In genomic region chr14:55113351-55113974, GRCm38 (mm10) we compare ENCODE assay signal across 10 mouse cellular contexts. TPM values are rescaled to one million over a fixed set of nuclear protein-coding genes. Genes with fewer than 3 reads are reported as not detected.
DNase-seq lines count a peak whose midpoint lies in the region; ATAC-seq lines count a peak whose summit lies in the region.
"Had no signal": no experiment of that assay in that cellular context is flagged by ENCODE, and none has a peak within 500 bp of the region (broad histone marks: within the 10 kb centered on the region; RNA-seq: fewer than 3 reads in every experiment).

No protein-coding gene starts in this region.

- WGBS in heart, embryonic 15.5 days: 58% methylated on average over 51 of the region's 51 CpGs
- 86% methylated on average over 36 of the region's 51 CpGs for WGBS in embryonic facial prominence, embryonic 14.5 days
- 70% methylated on average over 51 of the region's 51 CpGs for WGBS in midbrain, embryonic 10.5 days

- ATAC-seq in heart, embryonic 15.5 days (replicated peaks; ENCODE audit: insufficient number of reproducible peaks, insufficient read depth, low FRiP score, low read depth): no peak
- ATAC-seq in embryonic facial prominence, embryonic 14.5 days (ENCODE audit: low read depth): no peak

- 0 out of 2 replicates have a peak overlapping the region, but pooled peaks have one; percentile 8 for H3K4me3 ChIP-seq in heart, embryonic 15.5 days
- H3K4me3 ChIP-seq in embryonic facial prominence, embryonic 14.5 days (ENCODE audit: low read depth, low read length): no peak overlapping the region
- peak overlapping the region; percentile 81; the same call in 1 of the 2 replicates for H3K4me3 ChIP-seq in midbrain, embryonic 10.5 days

- peak overlapping the region; percentile 27; the same call in 1 of the 2 replicates for H3K4me2 ChIP-seq in heart, embryonic 15.5 days
- peak overlapping the region; percentile 97; the same call in 1 of the 2 replicates for H3K4me2 ChIP-seq in embryonic facial prominence, embryonic 14.5 days (ENCODE audit: low read depth, low read length)

- peaks cover 91% of the 10 kb centered on the region for H3K27me3 ChIP-seq in heart, embryonic 15.5 days
- H3K27me3 ChIP-seq in embryonic facial prominence, embryonic 14.5 days (replicated peaks; ENCODE audit: control insufficient read depth, insufficient read depth, low read length): peaks cover 35% of the 10 kb centered on the region
- peaks cover 96% of the 10 kb centered on the region for H3K27me3 ChIP-seq in midbrain, embryonic 10.5 days (ENCODE audit: low read depth, poor library complexity, severe bottlenecking)

- intact Hi-C loops in heart, postnatal 10 days (cut with DNase I): no loop called here

- no peak overlapping the region for H3K27ac ChIP-seq in heart, embryonic 15.5 days
- no peak overlapping the region for H3K27ac ChIP-seq in embryonic facial prominence, embryonic 14.5 days (replicated peaks; ENCODE audit: low read depth, low read length)
- no peak overlapping the region for H3K27ac ChIP-seq in midbrain, embryonic 10.5 days (replicated peaks)

- no peaks in the 10 kb centered on the region for H3K36me3 ChIP-seq in heart, embryonic 15.5 days
- no peaks in the 10 kb centered on the region for H3K36me3 ChIP-seq in embryonic facial prominence, embryonic 14.5 days (ENCODE audit: control insufficient read depth, insufficient read depth, low read length)
- no peaks in the 10 kb centered on the region for H3K36me3 ChIP-seq in midbrain, embryonic 10.5 days

- H3K9me3 ChIP-seq in heart, embryonic 15.5 days (replicated peaks): no peaks in the 10 kb centered on the region
- H3K9me3 ChIP-seq in embryonic facial prominence, embryonic 14.5 days (ENCODE audit: control insufficient read depth, low read length): no peaks in the 10 kb centered on the region
- no peaks in the 10 kb centered on the region for H3K9me3 ChIP-seq in midbrain, embryonic 10.5 days (replicated peaks)

- peaks cover 40% of the 10 kb centered on the region for H3K4me1 ChIP-seq in heart, embryonic 15.5 days (replicated peaks)
- peaks cover 15% of the 10 kb centered on the region for H3K4me1 ChIP-seq in embryonic facial prominence, embryonic 14.5 days (ENCODE audit: control insufficient read depth, insufficient read depth, low read length)
- peaks cover 61% of the 10 kb centered on the region for H3K4me1 ChIP-seq in midbrain, embryonic 10.5 days

- H3K9ac ChIP-seq in heart, embryonic 15.5 days: no peak overlapping the region
- H3K9ac ChIP-seq in embryonic facial prominence, embryonic 14.5 days (ENCODE audit: low read depth, low read length): no peak overlapping the region

- no peak for DNase-seq in heart, postnatal 10 days
- DNase-seq in ZHBTc4 (ENCODE audit: low read depth, low spot score): peak; percentile 42
- no peak for DNase-seq in embryonic facial prominence, embryonic 14.5 days (ENCODE audit: low spot score)
- no peak for DNase-seq in midbrain, embryonic 10.5 days (ENCODE audit: low spot score)
- DNase-seq in retina, embryonic 14.5 days (ENCODE audit: low spot score): no peak
- no peak for DNase-seq in adrenal gland, adult 2 months
- DNase-seq in ovary, postnatal 14 days (ENCODE audit: low spot score): no peak

RNA-seq across cellular contexts. Expression of gene Jph4, which starts 3.3 kb away (rescaled TPM):
- 0.24 and 0.55 TPM in 2 replicates for polyA plus RNA-seq in heart, embryonic 15.5 days (2015; fragmentation: Nextera tagmentation; extraction: Ambion mirVana)
- under 1 TPM; 0.12 to 0.15 TPM for total RNA-seq in heart, postnatal 10 days (2021)
- polyA plus RNA-seq in embryonic facial prominence, embryonic 14.5 days (2014; fragmentation: Nextera tagmentation; extraction: Ambion mirVana): 3.0 and 3.8 TPM in 2 replicates
- polyA plus RNA-seq in midbrain, embryonic 10.5 days (2016; fragmentation: Nextera tagmentation; extraction: Ambion mirVana): 0.53 and 1.2 TPM in 2 replicates
- 1 to 10 TPM; 2.5 to 3.0 TPM for total RNA-seq in adrenal gland, adult 2 months (2021)
- 4.0 and 6.8 TPM in 2 replicates for polyA plus RNA-seq in adrenal gland, adult 2 months (2012; rRNA removed)
- total RNA-seq: heart, postnatal 25 days; MEL had no signal

RNA-seq across cellular contexts. Expression of gene Ap1g2, which starts 7.1 kb away (rescaled TPM):
- polyA plus RNA-seq in heart, embryonic 15.5 days (2015; fragmentation: Nextera tagmentation; extraction: Ambion mirVana): 8.5 and 12.6 TPM in 2 replicates
- total RNA-seq in heart, postnatal 10 days (2021): 1 to 10 TPM; 5.5 to 5.7 TPM
- 15.3 and 17.6 TPM in 2 replicates for polyA plus RNA-seq in embryonic facial prominence, embryonic 14.5 days (2014; fragmentation: Nextera tagmentation; extraction: Ambion mirVana)
- 12.7 and 15.0 TPM in 2 replicates for polyA plus RNA-seq in midbrain, embryonic 10.5 days (2016; fragmentation: Nextera tagmentation; extraction: Ambion mirVana)
- 10 to 100 TPM; 21.9 to 24.8 TPM for total RNA-seq in adrenal gland, adult 2 months (2021)
- polyA plus RNA-seq in adrenal gland, adult 2 months (2012; rRNA removed): 27.3 and 30.3 TPM in 2 replicates

RNA-seq across cellular contexts. Expression of gene Thtpa, which starts 18.9 kb away (rescaled TPM):
- polyA plus RNA-seq in heart, embryonic 15.5 days (2015; fragmentation: Nextera tagmentation; extraction: Ambion mirVana): 13.2 and 15.6 TPM in 2 replicates
- 10 to 100 TPM; 11.3 to 13.8 TPM for total RNA-seq in heart, postnatal 10 days (2021)
- 16.7 and 22.6 TPM in 2 replicates for polyA plus RNA-seq in embryonic facial prominence, embryonic 14.5 days (2014; fragmentation: Nextera tagmentation; extraction: Ambion mirVana)
- polyA plus RNA-seq in midbrain, embryonic 10.5 days (2016; fragmentation: Nextera tagmentation; extraction: Ambion mirVana): 28.1 and 30.8 TPM in 2 replicates
- total RNA-seq in adrenal gland, adult 2 months (2021): 10 to 100 TPM; 11.6 to 21.6 TPM
- polyA plus RNA-seq in adrenal gland, adult 2 months (2012; rRNA removed): 6.0 and 6.7 TPM in 2 replicates

RNA-seq across cellular contexts. Expression of gene Zfhx2, which starts 21.3 kb away (rescaled TPM):
- polyA plus RNA-seq in heart, embryonic 15.5 days (2015; fragmentation: Nextera tagmentation; extraction: Ambion mirVana): 2.6 and 3.6 TPM in 2 replicates
- total RNA-seq in heart, postnatal 10 days (2021): 1 to 10 TPM; 2.2 to 3.4 TPM
- 3.4 and 3.7 TPM in 2 replicates for polyA plus RNA-seq in embryonic facial prominence, embryonic 14.5 days (2014; fragmentation: Nextera tagmentation; extraction: Ambion mirVana)
- 7.6 and 12.5 TPM in 2 replicates for polyA plus RNA-seq in midbrain, embryonic 10.5 days (2016; fragmentation: Nextera tagmentation; extraction: Ambion mirVana)
- total RNA-seq in adrenal gland, adult 2 months (2021): 1 to 10 TPM; 6.3 to 7.3 TPM
- 3.0 and 4.2 TPM in 2 replicates for polyA plus RNA-seq in adrenal gland, adult 2 months (2012; rRNA removed)
